Mouse (Mus musculus): Measurements from ENCODE around the gene Dars. TPM values are rescaled to one million over a fixed set of nuclear protein-coding genes. Genes with fewer than 3 reads are reported as not detected.

Gene Dars
- total RNA-seq, 2 experiments from 2014 or later = 54.7 to 60.1 TPM

GRCm38 (mm10) chr1:128435551-128435950 lies 18.4 kb upstream of the Dars start:
- DNase-seq = no peak
- intact Hi-C loops (cut with DNase I) = no loop called here

- DNase-seq = no peak
- intact Hi-C loops (cut with DNase I) = no loop called here
Observed at GRCm38 (mm10) chr1:128424928-128425327, 7.8 kb upstream of the Dars start.

GRCm38 (mm10) chr1:128417533-128417888 lies 343 bp upstream of the Dars start:
- intact Hi-C loops (cut with DNase I) = loop anchor here (2.0 kb wide), 1 partner anchor 175 kb away; the partner anchor contains the start of gene Cxcr4

GRCm38 (mm10) chr1:128411141-128411540 lies 6.0 kb downstream of the Dars start:
- DNase-seq = no peak
- intact Hi-C loops (cut with DNase I) = no loop called here

More at GRCm38 (mm10) chr1:128417533-128417888, 343 bp upstream of the Dars start:
- DNase-seq = no peak

GRCm38 (mm10) chr1:128406846-128407245 lies 10.3 kb downstream of the Dars start:
- intact Hi-C loops (cut with DNase I) = no loop called here
- DNase-seq = no peak

- intact Hi-C loops (cut with DNase I) = no loop called here
Observed at GRCm38 (mm10) chr1:128405675-128406074, 11.5 kb downstream of the Dars start.

GRCm38 (mm10) chr1:128405041-128405481 lies 12.1 kb downstream of the Dars start:
- no peak for DNase-seq
- intact Hi-C loops (cut with DNase I) = no loop called here

More at GRCm38 (mm10) chr1:128405675-128406074, 11.5 kb downstream of the Dars start:
- no peak for DNase-seq

- intact Hi-C loops (cut with DNase I) = no loop called here
- no peak for DNase-seq
Observed at GRCm38 (mm10) chr1:128400926-128401325, 16.2 kb downstream of the Dars start.

GRCm38 (mm10) chr1:128399941-128400915 lies 16.9 kb downstream of the Dars start:
- intact Hi-C loops (cut with DNase I) = no loop called here
- no peak for DNase-seq

GRCm38 (mm10) chr1:128398738-128399445 lies 18.3 kb downstream of the Dars start:
- no peak for DNase-seq
- intact Hi-C loops (cut with DNase I) = no loop called here

GRCm38 (mm10) chr1:128394657-128395056 lies 22.5 kb downstream of the Dars start:
- DNase-seq = no peak
- intact Hi-C loops (cut with DNase I) = no loop called here

GRCm38 (mm10) chr1:128392382-128392781 lies 24.8 kb downstream of the Dars start:
- DNase-seq = no peak
- intact Hi-C loops (cut with DNase I) = no loop called here

- intact Hi-C loops (cut with DNase I) = no loop called here
- no peak for DNase-seq
Observed at GRCm38 (mm10) chr1:128386487-128386886, 30.7 kb downstream of the Dars start.

- DNase-seq = no peak
- intact Hi-C loops (cut with DNase I) = no loop called here
Observed at GRCm38 (mm10) chr1:128376841-128377240, 40.3 kb downstream of the Dars start.

- intact Hi-C loops (cut with DNase I) = loop anchor here (1.0 to 5.0 kb wide), 3 partner anchors 85 to 452 kb away; no protein-coding TSS in a partner anchor
- no peak for DNase-seq
Observed at GRCm38 (mm10) chr1:128372143-128372860, 44.9 kb downstream of the Dars start.

GRCm38 (mm10) chr1:128368732-128369441 lies 48.3 kb downstream of the Dars start:
- intact Hi-C loops (cut with DNase I) = loop anchor here (2.0 kb wide), 1 partner anchor 464 kb away; no protein-coding TSS in a partner anchor
- peak; percentile 52 to 76 for DNase-seq

- peak in 1 of 2 experiments; percentile 9 for DNase-seq
- intact Hi-C loops (cut with DNase I) = no loop called here
Observed at GRCm38 (mm10) chr1:128360601-128361000, 56.6 kb downstream of the Dars start.

- DNase-seq = peak; percentile 95 to 96
- intact Hi-C loops (cut with DNase I) = no loop called here
Observed at GRCm38 (mm10) chr1:128359554-128360376, 57.4 kb downstream of the Dars start, which contains the start of gene Mcm6. Mcm6 (minus strand) TSS chr1:128359664.

All from heart, postnatal 10 days (tissue).